Mouse (Mus musculus) heart, embryonic 15.5 days (tissue): ENCODE measurements around the gene Rpl32. TPM values are rescaled to one million over a fixed set of nuclear protein-coding genes. Genes with fewer than 3 reads are reported as not detected.
A peak's percentile ranks its signal among the peaks of the same experiment; 100 is the strongest.

ENCODE experiments used
- ATAC-seq: fragments of 200-750 bp; cut with Nextera tagmentation; replicated peaks from 2 replicates; pipeline ENCODE4 v1.8.0; 2017; ENCODE audit warnings: low read depth, moderate TSS enrichment; ENCODE audit not compliant: insufficient number of reproducible peaks, insufficient read depth, low FRiP score
- H3K27ac ChIP-seq: fragments of 300-500 bp; sonication (generic); 2 replicates; pipeline ENCODE4 v1.5.1; 2015; ENCODE audit warnings: mild to moderate bottlenecking, inconsistent platforms
- H3K27me3 ChIP-seq: fragments of 300-500 bp; sonication (generic); 2 replicates; pipeline ENCODE4 v1.6.1; 2015; ENCODE audit warnings: inconsistent platforms
- H3K36me3 ChIP-seq: fragments of 300-500 bp; sonication (generic); 2 replicates; pipeline ENCODE4 v1.6.1; 2015; ENCODE audit warnings: mild to moderate bottlenecking, inconsistent platforms
- H3K4me1 ChIP-seq: fragments of 300-500 bp; sonication (generic); replicated peaks from 2 replicates; pipeline ENCODE4 v1.6.1; 2015; ENCODE audit warnings: inconsistent platforms
- H3K4me2 ChIP-seq: fragments of 300-500 bp; sonication (generic); 2 replicates; pipeline ENCODE4 v1.6.1; 2015; ENCODE audit warnings: inconsistent platforms, mild to moderate bottlenecking, moderate library complexity
- H3K4me3 ChIP-seq: fragments of 300-500 bp; sonication (generic); 2 replicates; pipeline ENCODE4 v1.5.1; 2015; ENCODE audit warnings: mild to moderate bottlenecking, inconsistent platforms
- H3K9ac ChIP-seq: fragments of 300-500 bp; sonication (generic); 2 replicates; pipeline ENCODE4 v1.6.1; 2015; ENCODE audit warnings: mild to moderate bottlenecking, inconsistent platforms
- H3K9me3 ChIP-seq: fragments of 300-500 bp; sonication (generic); replicated peaks from 2 replicates; pipeline ENCODE4 v1.6.1; 2016; ENCODE audit warnings: inconsistent platforms
- WGBS: fragments of 180-500 bp; shearing (Covaris S2); methylation state at CpG from one replicate; pipeline ENCODE4 v1.1.7; 2015; ENCODE audit warnings: mixed read lengths; 5-methylcytosine and 5-hydroxymethylcytosine counted together
- polyA plus RNA-seq: library from polyadenylated mRNA; unstranded; fragments of >200 nt; fragmentation: Nextera tagmentation; extraction: Ambion mirVana; gene quantifications from 2 replicates; pipeline ENCODE4 v1.2.1, GENCODE M21; 2015

Gene Rpl32
- polyA plus RNA-seq, 1 experiment from 2014 or later, result 1,253 TPM

GRCm38 (mm10) chr6:115775838-115776237 lies 32.7 kb downstream of the Rpl32 start:
- Histone ChIP-seq H3K27me3 (no peaks in the 10 kb centered on the region), H3K4me1 (peaks cover 40% of the 10 kb centered on the region), H3K27ac (peak overlapping the region; percentile 97), H3K36me3 (peaks cover 16% of the 10 kb centered on the region), H3K9me3 (no peaks in the 10 kb centered on the region), H3K4me3 (peak overlapping the region; percentile 87), H3K4me2 (peak overlapping the region; percentile 88), H3K9ac (peak overlapping the region; percentile 91)
- ATAC-seq, result peak; percentile 69
- 20% methylated on average over 3 of the region's 3 CpGs for WGBS

- Histone ChIP-seq H3K27ac (peak within 1 kb of the TSS; percentile 97), H3K4me1 (peaks cover 40% of the 10 kb centered on the region), H3K4me3 (peak within 1 kb of the TSS; percentile 87), H3K27me3 (no peaks in the 10 kb centered on the region), H3K36me3 (peaks cover 8% of the 10 kb centered on the region; the same call in 1 of the 2 replicates), H3K9me3 (no peaks in the 10 kb centered on the region), H3K9ac (peak within 1 kb of the TSS; percentile 91), H3K4me2 (peak within 1 kb of the TSS; percentile 88)
- WGBS, result under 1% methylated on average over 28 of the region's 28 CpGs
- ATAC-seq, result peak; percentile 67
Measured at GRCm38 (mm10) chr6:115774501-115774921, 34.0 kb downstream of the Rpl32 start, which contains the start of gene Cand2. TSS of gene Cand2 (plus strand) at chr6:115774538.

GRCm38 (mm10) chr6:115773966-115774413 lies 34.6 kb downstream of the Rpl32 start:
- H3K4me3 ChIP-seq, result peak overlapping the region; percentile 87
- H3K27me3 ChIP-seq, result no peaks in the 10 kb centered on the region
- peak overlapping the region; percentile 57 for H3K9ac ChIP-seq
- H3K4me2 ChIP-seq, result peak overlapping the region; percentile 88
- no peaks in the 10 kb centered on the region for H3K9me3 ChIP-seq
- peak; percentile 71 for ATAC-seq
- H3K27ac ChIP-seq, result peak overlapping the region; percentile 97
- H3K36me3 ChIP-seq, result peaks cover 7% of the 10 kb centered on the region; the same call in 1 of the 2 replicates
- peaks cover 40% of the 10 kb centered on the region for H3K4me1 ChIP-seq
- WGBS, result 0% methylated on average over 14 of the region's 14 CpGs

GRCm38 (mm10) chr6:115772604-115773003 lies 35.9 kb downstream of the Rpl32 start:
- no peaks in the 10 kb centered on the region for H3K27me3 ChIP-seq
- WGBS, result 75% methylated on average over 1 of the region's 1 CpGs
- ATAC-seq, result no peak
- H3K27ac ChIP-seq, result no peak overlapping the region
- H3K4me2 ChIP-seq, result no peak overlapping the region
- H3K9ac ChIP-seq, result no peak overlapping the region
- peaks cover 40% of the 10 kb centered on the region for H3K4me1 ChIP-seq
- H3K36me3 ChIP-seq, result peaks cover 2% of the 10 kb centered on the region; the same call in 1 of the 2 replicates
- H3K4me3 ChIP-seq, result no peak overlapping the region
- H3K9me3 ChIP-seq, result no peaks in the 10 kb centered on the region

GRCm38 (mm10) chr6:115772201-115772600 lies 36.3 kb downstream of the Rpl32 start:
- Histone ChIP-seq H3K9ac (no peak overlapping the region), H3K4me3 (no peak overlapping the region), H3K4me1 (peaks cover 41% of the 10 kb centered on the region), H3K36me3 (no peaks in the 10 kb centered on the region), H3K27me3 (no peaks in the 10 kb centered on the region), H3K4me2 (no peak overlapping the region), H3K27ac (no peak overlapping the region), H3K9me3 (no peaks in the 10 kb centered on the region)
- ATAC-seq, result no peak
- 84% methylated on average over 6 of the region's 6 CpGs for WGBS

GRCm38 (mm10) chr6:115770852-115771251 lies 37.7 kb downstream of the Rpl32 start:
- Histone ChIP-seq H3K4me2 (no peak overlapping the region), H3K27me3 (no peaks in the 10 kb centered on the region), H3K27ac (no peak overlapping the region), H3K9me3 (no peaks in the 10 kb centered on the region), H3K36me3 (no peaks in the 10 kb centered on the region), H3K9ac (no peak overlapping the region), H3K4me1 (peaks cover 28% of the 10 kb centered on the region), H3K4me3 (no peak overlapping the region)
- ATAC-seq, result no peak
- 57% methylated on average over 4 of the region's 4 CpGs for WGBS

- H3K4me2 ChIP-seq, result no peak overlapping the region
- H3K9me3 ChIP-seq, result no peaks in the 10 kb centered on the region
- no peaks in the 10 kb centered on the region for H3K36me3 ChIP-seq
- WGBS, result 81% methylated on average over 20 of the region's 20 CpGs
- ATAC-seq, result no peak
- no peak overlapping the region for H3K9ac ChIP-seq
- H3K27ac ChIP-seq, result no peak overlapping the region
- H3K4me3 ChIP-seq, result no peak overlapping the region
- peaks cover 22% of the 10 kb centered on the region for H3K4me1 ChIP-seq
- no peaks in the 10 kb centered on the region for H3K27me3 ChIP-seq
Measured at GRCm38 (mm10) chr6:115770059-115770670, 38.4 kb downstream of the Rpl32 start.

GRCm38 (mm10) chr6:115768207-115768606 lies 40.3 kb downstream of the Rpl32 start:
- Histone ChIP-seq H3K4me1 (peaks cover 29% of the 10 kb centered on the region), H3K4me3 (no peak overlapping the region), H3K9me3 (no peaks in the 10 kb centered on the region), H3K27me3 (no peaks in the 10 kb centered on the region), H3K36me3 (no peaks in the 10 kb centered on the region), H3K27ac (peak overlapping the region; percentile 13; the same call in 1 of the 2 replicates), H3K9ac (no peak overlapping the region), H3K4me2 (no peak overlapping the region)
- ATAC-seq, result no peak
- 65% methylated on average over 4 of the region's 4 CpGs for WGBS

GRCm38 (mm10) chr6:115767357-115767756 lies 41.2 kb downstream of the Rpl32 start:
- WGBS, result 47% methylated on average over 9 of the region's 9 CpGs
- peaks cover 33% of the 10 kb centered on the region for H3K4me1 ChIP-seq
- no peak overlapping the region for H3K4me3 ChIP-seq
- H3K9me3 ChIP-seq, result no peaks in the 10 kb centered on the region
- H3K27me3 ChIP-seq, result no peaks in the 10 kb centered on the region
- 0 out of 2 replicates have a peak overlapping the region, but pooled peaks have one; percentile 31 for H3K27ac ChIP-seq
- no peak overlapping the region for H3K4me2 ChIP-seq
- H3K9ac ChIP-seq, result no peak overlapping the region
- H3K36me3 ChIP-seq, result no peaks in the 10 kb centered on the region
- ATAC-seq, result no peak

- Histone ChIP-seq H3K4me1 (peaks cover 47% of the 10 kb centered on the region), H3K9ac (peak overlapping the region; percentile 33; the same call in 1 of the 2 replicates), H3K27me3 (no peaks in the 10 kb centered on the region), H3K27ac (peak overlapping the region; percentile 92), H3K4me2 (peak overlapping the region; percentile 52), H3K9me3 (no peaks in the 10 kb centered on the region), H3K4me3 (peak overlapping the region; percentile 26), H3K36me3 (no peaks in the 10 kb centered on the region)
- peak; percentile 90 for ATAC-seq
- WGBS, result 4% methylated on average over 7 of the region's 7 CpGs
Measured at GRCm38 (mm10) chr6:115764179-115764578, 44.4 kb downstream of the Rpl32 start.

- peak within 1 kb of the TSS; percentile 92 for H3K27ac ChIP-seq
- peaks cover 40% of the 10 kb centered on the region for H3K4me1 ChIP-seq
- no peaks in the 10 kb centered on the region for H3K27me3 ChIP-seq
- no peak within 1 kb of the TSS for H3K4me3 ChIP-seq
- 6% methylated on average over 9 of the region's 9 CpGs for WGBS
- no peaks in the 10 kb centered on the region for H3K9me3 ChIP-seq
- H3K36me3 ChIP-seq, result no peaks in the 10 kb centered on the region
- no peak within 1 kb of the TSS for H3K9ac ChIP-seq
- ATAC-seq, result no peak
- H3K4me2 ChIP-seq, result 0 out of 2 replicates have a peak within 1 kb of the TSS, but pooled peaks have one; percentile 5
Measured at GRCm38 (mm10) chr6:115761995-115762756, 46.4 kb downstream of the Rpl32 start, which contains the start of gene Tmem40. TSS of gene Tmem40 (minus strand) at chr6:115762410.
